Mouse (Mus musculus): Measurements from ENCODE around the gene Dydc1. TPM values are rescaled to one million over a fixed set of nuclear protein-coding genes. Genes with fewer than 3 reads are reported as not detected.

Gene Dydc1
- polyA plus RNA-seq, 1 experiment from 2014 or later = not detected

- no peak for ATAC-seq
- WGBS = 71% methylated on average over 4 of the region's 4 CpGs
Observed at GRCm38 (mm10) chr14:41112944-41113343, 40.2 kb downstream of the Dydc1 start.

GRCm38 (mm10) chr14:41116271-41116670, 43.6 kb downstream of the Dydc1 start:
- Histone ChIP-seq H3K4me1 (ENCODE audit: control insufficient read depth, insufficient read depth, low read length) (no peaks in the 10 kb centered on the region), H3K9me3 (ENCODE audit: control insufficient read depth, low read length) (no peaks in the 10 kb centered on the region), H3K36me3 (ENCODE audit: control insufficient read depth, insufficient read depth, low read length) (no peaks in the 10 kb centered on the region), H3K27me3 (replicated peaks; ENCODE audit: control insufficient read depth, insufficient read depth, low read length) (no peaks in the 10 kb centered on the region), H3K4me3 (ENCODE audit: low read length) (no peak overlapping the region), H3K9ac (ENCODE audit: low read depth, low read length) (no peak overlapping the region), H3K4me2 (ENCODE audit: low read depth, low read length) (no peak overlapping the region), H3K27ac (ENCODE audit: low read length) (no peak overlapping the region)
- WGBS = 83% methylated on average over 3 of the region's 3 CpGs
- no peak for ATAC-seq

More at GRCm38 (mm10) chr14:41112944-41113343, 40.2 kb downstream of the Dydc1 start:
- Histone ChIP-seq H3K36me3 (ENCODE audit: control insufficient read depth, insufficient read depth, low read length) (no peaks in the 10 kb centered on the region), H3K9ac (ENCODE audit: low read depth, low read length) (no peak overlapping the region), H3K4me1 (ENCODE audit: control insufficient read depth, insufficient read depth, low read length) (no peaks in the 10 kb centered on the region), H3K27ac (ENCODE audit: low read length) (no peak overlapping the region), H3K4me2 (ENCODE audit: low read depth, low read length) (no peak overlapping the region), H3K27me3 (replicated peaks; ENCODE audit: control insufficient read depth, insufficient read depth, low read length) (no peaks in the 10 kb centered on the region), H3K9me3 (ENCODE audit: control insufficient read depth, low read length) (no peaks in the 10 kb centered on the region), H3K4me3 (ENCODE audit: low read length) (no peak overlapping the region)

DNA sequence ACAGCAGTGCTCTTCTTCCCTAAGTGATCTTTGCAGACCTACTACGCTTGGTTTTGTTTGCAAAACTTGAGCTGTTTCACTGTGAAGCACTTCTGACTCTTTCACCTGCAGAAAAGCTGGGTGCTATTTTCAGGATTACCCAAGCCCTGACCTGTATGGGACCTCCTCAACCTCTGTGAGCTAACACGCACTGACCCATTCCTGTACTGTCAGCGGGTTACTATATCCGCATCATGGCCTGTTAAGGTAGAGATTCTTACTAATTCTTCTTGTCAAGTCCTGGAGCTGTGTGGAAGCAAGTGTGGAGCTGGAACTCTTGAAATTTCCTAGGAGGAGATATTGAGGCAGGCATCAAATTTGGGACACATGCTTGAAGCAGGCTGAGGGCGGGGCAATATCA, 52.0 kb downstream of the Dydc1 start:
- Histone ChIP-seq H3K4me1 (ENCODE audit: control insufficient read depth, insufficient read depth, low read length) (no peaks in the 10 kb centered on the region), H3K9ac (ENCODE audit: low read depth, low read length) (no peak overlapping the region), H3K27me3 (replicated peaks; ENCODE audit: control insufficient read depth, insufficient read depth, low read length) (no peaks in the 10 kb centered on the region), H3K4me3 (ENCODE audit: low read length) (no peak overlapping the region), H3K36me3 (ENCODE audit: control insufficient read depth, insufficient read depth, low read length) (no peaks in the 10 kb centered on the region), H3K9me3 (ENCODE audit: control insufficient read depth, low read length) (no peaks in the 10 kb centered on the region), H3K27ac (ENCODE audit: low read length) (no peak overlapping the region), H3K4me2 (ENCODE audit: low read depth, low read length) (no peak overlapping the region)
- WGBS = 85% methylated on average over 5 of the region's 5 CpGs
- no peak for ATAC-seq

DNA sequence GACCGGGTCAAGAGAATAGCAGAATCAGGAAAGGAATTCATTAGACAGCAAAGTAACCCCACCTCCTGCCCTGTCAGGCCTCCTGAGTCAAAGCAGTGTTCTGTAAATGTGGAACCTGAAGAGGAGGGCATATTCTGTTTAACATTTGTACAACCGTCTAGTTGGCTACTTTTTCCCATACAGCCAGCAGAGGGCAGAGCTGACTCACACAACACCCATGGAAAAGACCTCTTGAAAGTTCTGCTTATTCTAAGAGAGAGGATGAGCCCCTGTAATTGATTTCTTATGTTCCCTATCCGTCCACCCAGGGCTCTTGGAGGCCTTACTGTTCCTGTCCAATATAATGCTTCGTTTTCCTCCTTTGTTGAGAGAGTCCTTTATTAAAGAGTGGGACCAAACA, 55.3 kb downstream of the Dydc1 start:
- Histone ChIP-seq H3K9ac (ENCODE audit: low read depth, low read length) (no peak overlapping the region), H3K4me3 (ENCODE audit: low read length) (no peak overlapping the region), H3K27me3 (replicated peaks; ENCODE audit: control insufficient read depth, insufficient read depth, low read length) (no peaks in the 10 kb centered on the region), H3K4me2 (ENCODE audit: low read depth, low read length) (no peak overlapping the region), H3K36me3 (ENCODE audit: control insufficient read depth, insufficient read depth, low read length) (no peaks in the 10 kb centered on the region), H3K4me1 (ENCODE audit: control insufficient read depth, insufficient read depth, low read length) (no peaks in the 10 kb centered on the region), H3K9me3 (ENCODE audit: control insufficient read depth, low read length) (no peaks in the 10 kb centered on the region), H3K27ac (ENCODE audit: low read length) (no peak overlapping the region)
- WGBS = 19% methylated on average over 4 of the region's 4 CpGs
- no peak for ATAC-seq

DNA sequence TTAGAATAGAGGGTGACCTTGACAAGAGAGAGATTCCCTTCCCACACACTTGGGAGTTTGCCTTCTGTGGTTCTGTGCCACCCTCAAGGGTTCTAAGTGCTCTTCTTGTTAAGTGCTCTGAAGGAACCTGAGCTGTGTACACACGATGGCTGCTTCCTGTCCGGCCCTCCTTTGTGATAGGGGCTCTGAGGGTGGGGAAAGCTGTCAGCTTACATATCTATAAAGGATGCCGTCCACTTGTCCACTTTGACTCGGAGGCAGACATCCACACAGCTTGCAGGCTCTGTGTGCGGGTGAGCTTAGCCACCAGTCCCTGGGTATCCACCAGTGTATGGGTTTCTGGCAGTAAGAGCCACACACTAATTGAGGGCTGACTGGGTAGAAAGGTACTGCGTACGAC, 58.8 kb downstream of the Dydc1 start, which contains the start of gene Sftpa1:
Gene Sftpa1 (plus strand): TSS at position 243 of the 400 bp plus-strand sequence.
- Histone ChIP-seq H3K4me2 (ENCODE audit: low read depth, low read length) (no peak within 1 kb of the TSS), H3K27me3 (replicated peaks; ENCODE audit: control insufficient read depth, insufficient read depth, low read length) (no peaks in the 10 kb centered on the region), H3K36me3 (ENCODE audit: control insufficient read depth, insufficient read depth, low read length) (no peaks in the 10 kb centered on the region), H3K4me3 (ENCODE audit: low read length) (no peak within 1 kb of the TSS), H3K4me1 (ENCODE audit: control insufficient read depth, insufficient read depth, low read length) (no peaks in the 10 kb centered on the region), H3K9me3 (ENCODE audit: control insufficient read depth, low read length) (no peaks in the 10 kb centered on the region), H3K27ac (ENCODE audit: low read length) (no peak within 1 kb of the TSS), H3K9ac (ENCODE audit: low read depth, low read length) (no peak within 1 kb of the TSS)
- WGBS = 78% methylated on average over 7 of the region's 7 CpGs
- no peak for ATAC-seq

DNA sequence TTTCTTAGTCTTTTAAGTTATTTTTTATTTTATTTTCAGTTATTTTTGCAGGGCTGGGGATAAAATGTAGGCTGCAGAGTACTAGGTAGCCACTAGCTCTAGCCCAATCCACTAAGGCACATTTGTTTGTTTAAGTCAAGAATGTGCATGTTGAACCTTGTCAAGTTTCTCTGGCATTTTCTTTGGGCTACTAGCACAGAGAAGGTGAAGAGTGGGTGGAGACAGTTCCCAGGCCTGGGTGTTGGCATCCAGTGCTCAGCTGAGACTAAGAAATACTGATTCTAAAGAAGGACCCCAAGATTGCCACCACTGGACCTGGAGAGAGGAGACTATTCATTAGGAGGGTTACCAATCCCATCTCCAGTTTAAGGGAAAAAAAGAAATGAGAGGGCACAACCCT, 64.3 kb downstream of the Dydc1 start:
- no peak for ATAC-seq
- Histone ChIP-seq H3K4me3 (ENCODE audit: low read length) (no peak overlapping the region), H3K4me2 (ENCODE audit: low read depth, low read length) (no peak overlapping the region), H3K27ac (ENCODE audit: low read length) (no peak overlapping the region), H3K9ac (ENCODE audit: low read depth, low read length) (no peak overlapping the region), H3K27me3 (replicated peaks; ENCODE audit: control insufficient read depth, insufficient read depth, low read length) (no peaks in the 10 kb centered on the region), H3K4me1 (ENCODE audit: control insufficient read depth, insufficient read depth, low read length) (no peaks in the 10 kb centered on the region), H3K36me3 (ENCODE audit: control insufficient read depth, insufficient read depth, low read length) (no peaks in the 10 kb centered on the region), H3K9me3 (ENCODE audit: control insufficient read depth, low read length) (no peaks in the 10 kb centered on the region)

DNA sequence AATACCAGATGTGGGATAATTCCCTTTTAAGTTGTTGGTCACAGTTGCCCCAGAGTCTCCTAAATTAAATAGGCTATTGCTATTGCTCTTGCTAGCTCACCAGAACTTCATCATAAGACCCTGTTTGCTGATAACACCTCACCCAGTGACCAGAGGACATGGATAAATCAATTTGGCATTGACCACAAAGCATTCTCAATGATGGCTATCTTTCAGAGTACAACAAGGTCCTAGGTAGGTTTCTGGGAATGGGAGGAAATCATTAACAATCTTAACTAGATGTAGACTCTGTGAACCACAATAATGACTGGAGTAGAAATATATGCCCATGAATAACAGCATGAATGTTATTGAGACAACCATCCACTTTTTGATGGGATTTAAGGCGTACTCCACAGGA, 68.0 kb downstream of the Dydc1 start:
- 89% methylated on average over 1 of the region's 1 CpGs for WGBS
- H3K27me3 ChIP-seq (replicated peaks; ENCODE audit: control insufficient read depth, insufficient read depth, low read length) = no peaks in the 10 kb centered on the region
- H3K27ac ChIP-seq (ENCODE audit: low read length) = no peak overlapping the region
- H3K36me3 ChIP-seq (ENCODE audit: control insufficient read depth, insufficient read depth, low read length) = no peaks in the 10 kb centered on the region
- no peaks in the 10 kb centered on the region for H3K9me3 ChIP-seq (ENCODE audit: control insufficient read depth, low read length)
- ATAC-seq = no peak
- H3K4me1 ChIP-seq (ENCODE audit: control insufficient read depth, insufficient read depth, low read length) = no peaks in the 10 kb centered on the region
- H3K4me3 ChIP-seq (ENCODE audit: low read length) = no peak overlapping the region
- no peak overlapping the region for H3K9ac ChIP-seq (ENCODE audit: low read depth, low read length)
- H3K4me2 ChIP-seq (ENCODE audit: low read depth, low read length) = no peak overlapping the region

Other genes starting within 250 kb of the Dydc1 start
- 0.11 and 0.13 TPM in 2 replicates for gene Sh2d4b, start 179.6 kb upstream of the Dydc1 start, polyA plus RNA-seq (2015; fragmentation: Nextera tagmentation; extraction: Ambion mirVana)
- gene Tspan14, start 106.1 kb upstream of the Dydc1 start, polyA plus RNA-seq (2015; fragmentation: Nextera tagmentation; extraction: Ambion mirVana) = 65.0 and 65.6 TPM in 2 replicates
- gene Fam213a, start 59.1 kb upstream of the Dydc1 start, polyA plus RNA-seq (2015; fragmentation: Nextera tagmentation; extraction: Ambion mirVana) = 72.4 and 81.8 TPM in 2 replicates
- 0.17 TPM in 1 of 2 replicates, not detected in the other for gene Dydc2, start 3.7 kb upstream of the Dydc1 start, polyA plus RNA-seq (2015; fragmentation: Nextera tagmentation; extraction: Ambion mirVana)
- gene Mat1a, start 32.1 kb downstream of the Dydc1 start, polyA plus RNA-seq (2015; fragmentation: Nextera tagmentation; extraction: Ambion mirVana) = 2.7 and 4.0 TPM in 2 replicates
- gene Sftpa1, start 58.9 kb downstream of the Dydc1 start, polyA plus RNA-seq (2015; fragmentation: Nextera tagmentation; extraction: Ambion mirVana) = not detected in 2 replicates
- 0.21 and 0.98 TPM in 2 replicates for gene Mbl1, start 78.5 kb downstream of the Dydc1 start, polyA plus RNA-seq (2015; fragmentation: Nextera tagmentation; extraction: Ambion mirVana)
- 0.10 and 0.17 TPM in 2 replicates for gene Sftpd, start 112.2 kb downstream of the Dydc1 start, polyA plus RNA-seq (2015; fragmentation: Nextera tagmentation; extraction: Ambion mirVana)
- gene Gm2832, start 205.9 kb downstream of the Dydc1 start, polyA plus RNA-seq (2015; fragmentation: Nextera tagmentation; extraction: Ambion mirVana) = not detected in 2 replicates